Mouse (Mus musculus): ENCODE data around the gene Kcnh6.
"Not testable (repeated sequence)": the region's sequence is repeated elsewhere in the genome, so short reads cannot be mapped to it uniquely, and the experiment has no call there.

Kcnh6 gene

DNA sequence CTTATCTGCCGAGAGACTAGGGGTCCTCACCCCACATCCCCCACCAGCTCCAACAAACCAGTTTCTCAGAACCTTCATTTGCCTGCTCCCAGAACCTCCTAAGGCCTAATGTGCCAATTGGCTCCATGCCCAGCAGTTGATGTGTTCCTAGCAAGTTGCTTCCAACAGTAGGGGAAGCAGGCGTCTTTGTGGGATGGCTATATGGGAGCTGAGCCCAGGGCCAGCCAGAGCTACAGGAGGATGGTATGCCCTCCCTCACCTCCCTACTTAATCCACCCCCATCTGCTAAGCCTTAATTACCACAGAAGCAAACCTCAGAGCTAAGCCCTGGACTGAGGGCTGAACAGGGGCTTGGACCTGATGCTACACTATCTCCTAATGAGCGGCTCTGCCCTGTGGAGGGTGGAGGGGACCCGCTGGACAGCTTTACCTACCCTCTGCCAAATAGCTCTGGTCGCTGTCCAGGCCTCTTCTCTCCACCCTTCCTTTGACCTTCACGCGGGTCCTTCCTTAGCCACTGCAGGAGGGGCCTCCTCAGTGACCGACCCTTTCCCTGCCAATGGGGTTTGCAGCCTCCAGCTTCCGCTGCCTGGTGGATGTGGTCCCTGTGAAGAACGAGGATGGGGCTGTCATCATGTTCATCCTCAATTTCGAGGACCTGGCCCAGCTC is 5.8 kb downstream of the Kcnh6 start:
- no peak for DNase-seq (ENCODE audit: low spot score in 2 of 2)

DNA sequence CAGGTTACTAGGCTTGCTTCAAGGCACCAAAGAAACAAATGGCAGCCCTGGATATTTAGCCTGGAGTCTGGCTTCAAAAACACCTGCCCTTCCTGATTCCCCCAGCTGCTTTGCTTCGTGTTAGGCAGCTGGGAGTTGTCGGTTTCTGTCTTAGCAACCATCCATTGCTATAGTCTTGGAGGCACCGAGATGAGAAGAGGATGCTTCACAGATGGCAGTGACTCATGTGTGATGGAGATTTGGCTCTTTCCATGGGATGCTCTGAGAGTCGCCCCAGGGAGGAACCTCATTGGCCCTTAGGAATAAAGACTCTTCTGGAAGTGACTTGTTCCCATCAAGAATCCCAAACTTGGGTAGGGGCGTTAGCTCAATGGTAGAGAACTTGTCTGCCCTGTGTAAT is 8.5 kb downstream of the Kcnh6 start:
- no peak for DNase-seq (ENCODE audit: low spot score in 2 of 2)

DNA sequence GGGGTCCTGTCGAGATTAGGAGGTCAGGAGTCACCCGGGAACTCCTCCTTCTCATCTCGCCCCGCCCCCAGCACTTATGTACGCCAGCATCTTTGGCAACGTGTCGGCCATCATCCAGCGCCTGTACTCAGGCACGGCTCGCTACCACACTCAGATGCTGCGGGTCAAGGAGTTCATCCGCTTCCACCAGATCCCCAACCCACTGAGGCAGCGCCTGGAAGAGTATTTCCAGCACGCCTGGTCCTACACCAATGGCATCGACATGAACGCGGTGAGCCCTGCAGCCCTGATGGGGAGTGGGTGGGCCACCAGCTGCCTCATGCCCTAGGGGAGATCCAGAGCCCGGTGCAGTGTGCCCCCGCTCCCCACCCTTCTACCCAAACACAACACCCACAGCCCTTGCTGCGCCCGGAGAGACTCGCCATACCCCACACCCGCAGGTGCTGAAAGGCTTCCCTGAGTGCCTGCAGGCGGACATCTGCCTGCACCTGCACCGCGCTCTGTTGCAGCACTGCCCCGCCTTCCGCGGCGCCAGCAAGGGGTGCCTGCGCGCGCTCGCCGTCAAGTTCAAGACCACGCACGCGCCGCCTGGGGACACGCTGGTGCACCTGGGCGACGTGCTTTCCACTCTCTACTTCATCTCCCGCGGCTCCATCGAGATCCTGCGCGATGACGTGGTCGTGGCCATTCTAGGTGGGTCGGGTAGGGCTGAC is 12.3 kb downstream of the Kcnh6 start:
- DNase-seq (ENCODE audit: low spot score in 2 of 2): peak; percentile 60 to 70

DNA sequence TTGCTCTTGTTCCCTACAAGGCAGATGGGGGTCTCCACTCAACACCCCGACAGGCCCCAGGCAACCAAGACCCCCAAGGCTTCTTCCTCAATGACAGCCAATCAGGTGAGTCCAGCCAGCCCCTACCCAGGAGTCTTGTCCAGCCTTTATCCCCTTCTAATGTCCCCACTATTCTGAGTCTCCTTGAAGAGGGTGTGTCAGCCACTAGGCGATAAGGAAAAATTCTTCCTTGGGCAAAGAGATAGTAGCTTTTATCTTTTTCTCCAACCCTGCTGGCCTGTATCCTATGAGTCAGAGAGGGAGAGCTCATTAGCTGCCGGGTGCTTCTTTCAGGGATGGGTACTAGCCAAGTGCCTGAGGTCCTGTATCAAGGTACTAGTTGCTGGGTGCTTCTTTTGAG is 17.9 kb downstream of the Kcnh6 start:
- no peak for DNase-seq (ENCODE audit: low spot score in 2 of 2)

DNA sequence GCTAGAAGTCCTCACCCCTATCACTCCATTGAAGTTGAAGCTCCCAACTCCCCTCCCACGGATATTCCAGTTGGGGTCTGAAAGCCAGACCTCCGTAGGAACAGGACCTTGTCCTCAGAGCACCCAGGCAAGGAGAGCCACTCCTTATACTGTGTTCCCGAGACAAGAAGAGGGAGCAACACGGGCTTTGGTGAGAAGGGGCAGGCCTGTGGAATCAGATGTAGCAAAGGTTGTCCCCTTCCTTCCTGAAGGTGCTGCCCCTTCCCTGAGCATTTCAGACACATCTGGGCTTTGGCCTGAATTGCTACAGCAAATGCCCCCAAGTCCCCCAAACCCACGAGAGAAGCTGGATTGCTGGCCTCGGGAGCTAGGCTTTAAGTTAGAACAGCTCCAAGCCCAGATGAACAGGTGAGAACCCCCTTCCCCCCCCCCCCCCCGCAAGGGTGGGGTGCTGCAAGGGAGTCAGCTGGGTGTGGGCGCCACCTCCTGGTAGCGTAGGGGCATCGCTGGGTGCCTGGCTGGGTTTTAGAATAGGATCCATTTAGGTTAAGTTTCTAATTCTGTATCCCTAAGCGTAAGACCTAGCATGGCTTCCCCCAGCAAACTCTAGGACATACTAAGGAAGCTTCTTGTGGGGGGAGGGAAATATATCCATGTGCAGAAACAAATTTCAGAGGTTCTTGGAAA is 18.7 kb downstream of the Kcnh6 start:
- peak; percentile 62 to 78 for DNase-seq (ENCODE audit: low spot score in 2 of 2)

DNA sequence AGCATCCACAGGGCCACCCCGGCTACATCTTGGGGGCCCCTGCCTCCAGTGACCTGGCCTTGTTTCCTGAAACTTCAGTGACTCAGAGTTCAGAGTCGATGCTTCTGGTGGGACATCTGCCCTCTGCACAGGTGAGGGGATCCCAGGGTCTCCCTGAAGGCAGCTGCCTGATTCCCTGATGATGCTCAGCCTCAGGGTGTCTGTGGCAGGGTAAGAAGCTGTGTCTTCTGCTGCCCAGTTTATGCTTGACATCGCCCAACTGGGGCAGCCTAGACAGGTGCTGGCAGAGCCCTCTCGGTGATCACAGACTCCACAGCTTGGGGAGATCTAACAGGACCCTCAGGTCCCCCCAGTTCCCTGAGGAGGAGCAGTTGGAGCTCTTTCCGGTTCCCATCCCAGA is 19.7 kb downstream of the Kcnh6 start:
- DNase-seq (ENCODE audit: low spot score in 2 of 2): no peak

DNA sequence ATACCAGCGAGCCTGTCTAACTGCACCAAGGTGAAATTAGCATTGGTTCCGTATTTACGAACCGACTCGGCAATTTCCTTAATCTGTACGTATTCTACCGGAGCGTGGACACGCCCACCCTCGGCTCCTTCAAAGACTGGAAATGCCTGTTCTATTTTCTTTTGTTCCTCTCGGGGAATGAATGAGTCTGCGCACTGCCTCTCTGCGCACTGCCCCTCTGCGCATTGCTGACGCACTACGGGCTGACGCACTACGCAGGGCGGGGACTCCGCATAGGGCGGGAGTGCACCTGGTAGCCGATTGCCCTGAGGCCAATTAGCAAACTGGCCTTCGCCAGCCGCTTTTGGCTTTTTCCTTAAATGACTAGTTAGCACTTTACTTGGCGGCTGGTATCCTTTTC is 24.1 kb downstream of the Kcnh6 start:
- not testable (repeated sequence) for DNase-seq (ENCODE audit: low spot score in 2 of 2)

DNA sequence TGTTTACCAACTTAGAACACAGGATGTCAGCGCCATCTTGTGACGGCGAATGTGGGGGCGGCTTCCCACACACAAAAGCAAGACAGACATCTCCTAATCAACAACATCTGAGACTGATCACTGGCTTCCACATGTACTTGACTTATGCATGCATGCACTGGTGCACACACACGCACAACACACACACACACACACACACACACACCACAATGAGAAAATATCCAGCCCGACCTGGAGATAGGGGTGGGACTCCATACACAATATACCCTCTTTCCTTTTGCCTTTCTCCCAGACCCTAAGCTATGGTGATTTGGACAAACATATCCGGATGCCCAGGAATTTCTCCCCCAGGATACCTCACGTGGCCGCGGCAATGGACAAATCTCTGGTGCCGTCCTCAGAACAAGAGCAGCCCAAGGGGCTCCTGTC is 25.6 kb downstream of the Kcnh6 start:
- DNase-seq (ENCODE audit: low spot score in 2 of 2): peak in 1 of 2 experiments; percentile 45

DNA sequence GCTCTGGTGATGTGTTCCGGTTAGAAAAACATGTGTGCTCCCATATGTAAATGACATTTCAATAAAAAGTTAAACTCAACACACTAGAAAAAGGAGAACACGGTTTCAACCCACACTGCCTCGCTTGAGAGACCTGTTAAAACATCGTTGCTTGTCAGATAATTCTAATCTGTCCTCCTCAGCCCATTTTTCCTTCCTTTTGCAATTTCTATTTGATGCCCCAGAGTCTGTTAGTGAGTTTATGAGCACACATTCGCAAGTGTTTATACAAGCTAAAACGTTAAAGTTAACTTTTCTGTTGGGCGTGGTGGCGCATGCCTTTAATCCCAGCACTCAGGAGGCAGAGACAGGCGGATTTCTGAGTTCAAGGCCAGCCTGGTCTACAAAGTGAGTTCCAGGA is 27.1 kb downstream of the Kcnh6 start:
- no peak for DNase-seq (ENCODE audit: low spot score in 2 of 2)

DNA sequence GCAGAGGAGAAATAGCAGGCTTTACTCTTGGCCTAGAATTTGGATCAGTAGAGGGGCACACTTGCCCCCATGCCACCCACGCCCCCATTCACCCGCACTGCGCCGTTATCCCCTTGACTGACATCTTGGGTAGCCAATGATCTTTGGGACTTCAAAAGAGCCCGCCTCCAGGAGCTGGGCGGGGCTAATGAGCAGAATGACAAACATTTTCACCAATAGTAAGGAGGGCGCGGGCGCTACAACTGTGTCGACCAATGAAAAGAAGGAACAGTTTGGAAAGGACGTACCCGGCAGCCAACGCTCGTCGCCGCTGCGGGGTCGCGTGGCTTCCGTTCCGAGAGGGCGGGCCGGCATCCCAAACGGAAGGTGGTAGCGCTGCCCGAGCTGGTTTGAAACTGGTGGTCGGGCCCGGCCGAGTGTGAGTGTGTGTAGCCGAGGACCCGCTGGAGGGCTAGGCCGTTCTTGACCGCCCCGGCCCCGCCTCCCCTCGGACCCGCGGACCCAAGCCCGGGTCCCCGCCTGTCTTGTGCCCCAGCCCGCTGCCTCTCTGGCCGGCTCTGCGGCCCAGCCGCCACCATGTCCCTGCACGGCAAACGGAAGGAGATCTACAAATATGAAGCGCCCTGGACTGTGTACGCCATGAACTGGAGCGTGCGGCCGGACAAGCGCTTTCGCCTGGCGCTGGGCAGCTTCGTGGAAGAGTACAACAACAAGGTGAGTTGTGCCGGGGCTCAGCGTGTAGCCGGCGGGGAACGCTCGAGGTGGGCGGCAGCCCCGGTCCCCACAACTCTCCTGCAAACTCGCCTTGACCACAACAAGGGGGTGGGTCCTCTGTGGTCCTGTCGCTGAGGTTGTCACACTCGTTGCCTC is 28.9 kb downstream of the Kcnh6 start, which contains the start of gene Dcaf7:
Gene Dcaf7 (plus strand): TSS at position 325 of the 870 bp plus-strand sequence.
- peak; percentile 96 to 97 for DNase-seq (ENCODE audit: low spot score in 2 of 2)

DNA sequence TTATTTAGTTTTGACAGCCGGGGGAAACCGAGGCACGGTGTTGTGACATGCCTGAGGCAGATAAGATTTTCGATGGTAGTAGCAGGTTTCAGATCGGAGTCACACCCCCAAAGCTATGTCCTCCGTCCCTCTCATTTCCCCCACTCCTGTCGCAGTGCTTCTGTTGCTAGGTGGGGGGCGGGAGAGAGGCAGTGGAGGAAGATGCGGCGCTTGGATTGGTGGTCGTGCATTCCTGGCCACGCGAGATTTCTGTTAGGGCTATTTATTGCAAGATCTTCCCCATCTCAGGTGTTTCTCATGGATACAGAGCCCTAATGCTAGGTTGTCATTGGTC is 29.5 kb downstream of the Kcnh6 start:
- peak in 1 of 2 experiments; percentile 35 for DNase-seq (ENCODE audit: low spot score in 2 of 2)

DNA sequence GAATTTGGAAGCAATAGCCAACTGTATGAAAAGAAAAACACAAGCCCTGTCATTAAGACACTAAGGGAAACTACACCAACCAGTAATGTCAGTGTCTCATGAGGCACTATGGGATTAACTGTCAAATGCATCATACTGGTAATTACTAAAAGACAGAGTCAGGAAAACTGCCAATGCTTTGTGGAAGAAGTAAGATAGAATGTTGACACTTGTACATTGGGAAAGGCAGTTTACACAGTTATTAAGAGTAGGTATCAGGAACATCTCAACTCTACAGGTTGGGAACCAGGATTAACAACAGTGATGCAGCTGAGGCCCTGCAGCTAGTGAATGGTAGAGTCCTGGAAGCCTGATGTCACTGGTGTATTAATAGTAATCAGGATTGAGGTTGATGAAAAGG is 36.4 kb downstream of the Kcnh6 start:
- no peak for DNase-seq (ENCODE audit: low spot score in 2 of 2)

DNA sequence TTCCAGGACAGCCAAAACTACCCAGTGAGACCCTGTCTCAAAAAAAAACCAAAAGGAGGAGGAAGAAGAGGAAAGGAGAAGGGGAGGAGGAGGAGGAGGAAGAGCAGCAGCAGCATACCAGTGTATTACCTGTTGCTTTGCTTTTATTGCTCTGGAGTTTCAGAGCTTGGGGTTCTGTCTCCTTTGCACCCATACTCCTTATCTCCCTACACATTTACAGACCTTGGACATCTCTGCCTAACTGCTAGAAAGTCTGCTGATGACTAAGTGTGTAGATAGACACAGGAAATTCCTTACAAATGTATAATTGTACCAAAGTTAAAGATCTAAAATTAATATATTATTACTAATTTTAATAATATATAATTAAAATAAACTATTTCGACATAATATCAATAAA is 37.3 kb downstream of the Kcnh6 start:
- no peak for DNase-seq (ENCODE audit: low spot score in 2 of 2)

DNA sequence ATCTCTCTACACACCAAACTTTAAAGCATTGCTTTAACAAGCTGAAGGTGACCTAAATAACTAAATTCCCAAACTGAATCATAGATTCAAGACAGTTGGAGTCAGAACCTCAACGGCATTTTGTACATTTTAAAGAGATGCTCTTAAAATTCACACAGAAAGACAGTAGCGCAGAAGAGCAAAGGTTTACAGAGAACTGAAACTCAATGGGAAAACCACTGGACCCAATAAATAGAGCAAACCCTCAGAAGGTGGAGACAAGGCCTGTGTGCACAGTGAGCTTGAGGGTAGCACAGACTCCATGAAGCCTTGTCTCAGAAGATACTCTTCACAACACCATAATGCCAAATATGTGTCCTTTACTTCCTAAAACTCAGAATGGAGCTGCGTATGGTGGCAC is 37.9 kb downstream of the Kcnh6 start:
- DNase-seq (ENCODE audit: low spot score in 2 of 2): no peak

DNA sequence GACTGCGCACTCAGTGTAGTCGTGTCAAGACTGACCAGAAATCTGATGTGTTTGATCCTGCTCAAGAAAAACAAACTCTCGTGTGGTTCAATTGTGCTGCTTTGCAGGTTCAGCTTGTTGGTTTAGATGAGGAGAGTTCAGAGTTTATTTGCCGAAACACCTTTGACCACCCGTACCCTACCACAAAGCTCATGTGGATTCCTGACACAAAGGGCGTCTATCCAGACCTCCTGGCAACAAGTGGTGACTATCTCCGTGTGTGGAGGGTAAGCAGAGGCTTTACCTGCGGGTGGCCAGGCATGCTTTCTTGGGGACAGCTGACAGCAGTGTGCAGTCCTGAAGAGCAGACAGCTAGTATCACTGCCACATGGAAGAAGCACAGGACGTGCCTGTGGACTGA is 38.7 kb downstream of the Kcnh6 start:
- no peak for DNase-seq (ENCODE audit: low spot score in 2 of 2)

DNA sequence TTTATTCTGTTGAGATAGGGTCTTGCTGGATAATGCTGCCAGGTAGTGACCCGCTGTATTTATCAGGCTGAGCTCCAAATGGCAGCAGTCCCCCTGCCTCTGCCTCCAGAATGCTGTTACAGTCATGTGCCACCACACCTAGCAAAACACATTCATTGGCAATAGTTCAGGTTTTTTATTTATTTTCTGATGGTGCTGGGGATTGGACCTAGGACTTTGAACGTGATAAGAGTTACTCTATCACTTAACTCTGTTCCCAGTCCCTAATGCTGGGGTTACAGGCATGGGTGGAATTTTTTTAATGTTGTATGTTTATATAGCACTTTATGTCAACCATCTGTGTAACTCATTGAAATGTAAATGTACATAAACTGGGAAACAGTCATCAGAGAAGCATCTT is 46.0 kb downstream of the Kcnh6 start:
- DNase-seq (ENCODE audit: low spot score in 2 of 2): no peak

DNA sequence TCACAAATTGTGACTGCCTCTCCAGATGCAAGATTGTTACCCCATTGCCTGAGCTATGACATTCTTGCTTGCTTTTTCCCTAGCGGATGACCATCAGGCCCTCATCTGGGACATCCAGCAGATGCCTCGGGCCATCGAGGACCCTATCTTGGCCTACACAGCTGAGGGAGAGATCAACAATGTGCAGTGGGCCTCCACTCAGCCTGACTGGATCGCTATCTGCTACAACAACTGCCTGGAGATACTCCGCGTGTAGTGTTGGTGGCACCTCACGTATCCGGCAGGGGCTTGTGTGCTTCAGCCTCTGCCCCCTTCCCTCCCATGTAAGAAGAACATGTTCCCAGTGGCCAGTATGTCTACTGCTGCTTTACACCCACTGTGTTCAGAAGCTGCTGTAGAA is 46.7 kb downstream of the Kcnh6 start:
- DNase-seq (ENCODE audit: low spot score in 2 of 2): no peak

DNA sequence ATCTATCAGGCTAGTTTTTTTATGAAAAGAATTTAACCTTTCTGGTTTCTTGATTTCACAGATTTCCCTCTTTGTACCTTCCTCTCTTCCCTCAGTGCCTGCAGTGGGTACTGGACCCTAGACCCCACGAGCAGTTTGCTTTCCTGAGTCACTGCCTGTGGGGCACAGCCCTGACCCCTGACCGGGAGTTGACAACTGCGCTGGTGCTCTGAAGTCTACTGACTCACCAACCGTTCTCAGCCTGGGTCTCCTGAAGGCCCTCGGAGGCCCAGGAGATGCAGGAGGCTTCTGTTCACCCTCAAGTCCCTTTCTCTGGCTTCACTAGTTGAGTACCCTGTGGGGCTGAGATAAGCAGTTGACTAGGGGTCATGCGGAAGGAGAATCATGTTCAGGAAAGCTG is 47.4 kb downstream of the Kcnh6 start:
- no peak for DNase-seq (ENCODE audit: low spot score in 2 of 2)

DNA sequence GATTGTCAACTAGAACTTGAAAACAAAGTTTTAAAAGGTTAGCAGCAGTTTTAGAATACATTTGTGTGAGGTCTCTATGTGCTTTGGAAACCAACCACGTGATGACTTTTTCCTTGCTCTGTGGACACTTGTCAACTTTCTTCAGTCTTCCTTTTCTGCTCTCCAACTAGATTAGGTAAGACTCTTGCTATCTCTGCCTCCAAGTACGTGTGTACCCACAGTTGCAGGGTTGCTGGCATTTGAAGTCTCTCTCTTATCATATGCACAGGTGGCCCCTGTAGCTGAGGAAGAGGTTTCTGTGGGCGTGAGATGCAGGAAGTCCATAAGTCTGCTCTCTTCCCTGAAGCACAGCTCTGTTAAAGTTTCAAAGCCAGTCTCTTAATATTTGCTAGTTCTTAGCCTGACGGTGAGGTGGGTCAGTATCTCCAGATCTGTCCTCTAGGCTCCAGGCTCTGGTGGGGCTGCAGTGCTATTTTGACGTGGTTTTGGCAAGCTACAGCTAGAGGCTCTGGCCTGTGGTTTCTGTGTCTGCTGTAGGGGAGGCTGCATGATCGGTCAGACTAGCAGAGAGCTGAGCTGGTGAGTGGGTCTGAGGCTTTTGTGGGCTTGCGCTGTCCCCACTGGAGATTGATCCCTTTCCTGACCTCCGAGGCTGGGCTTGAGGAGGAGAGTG is 49.0 kb downstream of the Kcnh6 start:
- DNase-seq (ENCODE audit: low spot score in 2 of 2): peak; percentile 54 to 56

DNA sequence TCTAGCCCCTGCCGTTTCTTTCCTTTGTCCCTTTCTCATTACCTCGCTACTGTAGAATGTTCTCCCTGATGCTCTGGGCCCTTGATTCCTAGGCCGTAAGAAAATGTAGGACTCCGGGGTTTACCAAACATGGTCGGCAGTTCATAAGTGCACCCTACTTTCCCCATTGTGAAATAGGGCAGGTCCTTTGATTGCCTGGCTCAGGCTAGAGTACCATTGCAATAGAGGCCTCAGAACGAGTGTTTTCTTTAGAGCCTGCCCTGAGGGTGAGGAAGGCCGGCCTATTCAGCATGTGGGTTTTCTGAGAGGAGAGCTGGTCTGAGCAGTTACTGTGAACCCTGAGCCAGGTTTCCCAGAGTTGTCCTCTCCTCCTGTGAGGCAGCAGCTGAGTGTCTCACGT is 50.1 kb downstream of the Kcnh6 start:
- DNase-seq (ENCODE audit: low spot score in 2 of 2): no peak

DNA sequence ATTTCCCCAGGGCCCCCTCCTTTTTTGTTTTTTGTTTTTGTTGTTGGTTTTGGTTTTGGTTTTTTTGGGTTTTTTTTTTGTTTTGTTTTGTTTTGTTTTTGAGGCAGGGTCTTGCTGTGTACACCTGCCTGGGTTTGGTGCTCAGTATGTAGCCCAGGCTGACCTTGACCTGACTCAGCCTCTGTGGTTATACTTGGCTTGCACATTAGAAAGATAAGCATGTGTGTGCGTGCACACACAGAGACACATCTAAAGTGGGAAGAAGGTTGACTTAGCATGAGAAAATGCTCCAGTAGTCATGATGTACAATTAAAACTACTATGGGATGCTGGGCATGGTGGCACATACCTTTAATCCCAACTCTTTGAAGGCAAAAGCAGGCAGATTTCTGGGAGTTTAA is 52.6 kb downstream of the Kcnh6 start:
- no peak for DNase-seq (ENCODE audit: low spot score in 2 of 2)

DNA sequence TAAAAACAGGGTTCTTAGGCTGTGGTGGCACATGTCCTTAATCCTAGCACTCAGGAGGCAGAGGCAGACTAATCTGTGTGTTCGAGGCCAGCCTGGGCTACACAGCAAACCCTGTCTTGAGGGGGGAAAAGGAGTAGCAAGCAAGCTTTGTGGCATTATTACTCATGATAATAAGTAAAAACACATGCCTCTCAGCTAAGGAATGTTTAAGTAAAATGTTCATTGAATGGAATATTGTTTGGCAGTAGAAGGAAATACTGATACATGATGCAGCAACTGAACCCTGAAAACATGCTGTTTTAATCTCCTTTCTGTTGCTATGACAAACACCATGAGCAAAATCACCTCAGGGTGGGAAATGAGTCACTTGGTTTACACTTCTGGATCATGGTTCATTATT is 53.4 kb downstream of the Kcnh6 start:
- DNase-seq (ENCODE audit: low spot score in 2 of 2): no peak
